Comparison of ENCODE assay signal across 20 mouse cellular contexts in genomic region chr13:91416698-91417097, GRCm38 (mm10).
"Had no signal": no experiment of that assay in that cellular context is flagged by ENCODE, and none has a peak within 500 bp of the region (broad histone marks: within the 10 kb centered on the region; RNA-seq: fewer than 3 reads in every experiment).

No protein-coding gene starts in this region.

- H3K27ac ChIP-seq: limb, embryonic 10.5 days; limb, embryonic 13.5 days; lung, embryonic 15.5 days; neural tube, embryonic 12.5 days; neural tube, embryonic 15.5 days; stomach, embryonic 15.5 days had no signal

- H3K9ac ChIP-seq: limb, embryonic 13.5 days; lung, embryonic 15.5 days; neural tube, embryonic 12.5 days; neural tube, embryonic 15.5 days; stomach, embryonic 15.5 days had no signal

- H3K4me3 ChIP-seq: limb, embryonic 10.5 days; limb, embryonic 13.5 days; lung, embryonic 15.5 days; neural tube, embryonic 12.5 days; neural tube, embryonic 15.5 days; stomach, embryonic 15.5 days had no signal

- H3K9me3 ChIP-seq: limb, embryonic 10.5 days; limb, embryonic 13.5 days; lung, embryonic 15.5 days; neural tube, embryonic 12.5 days; neural tube, embryonic 15.5 days; stomach, embryonic 15.5 days had no signal

- H3K4me1 ChIP-seq: neural tube, embryonic 12.5 days had no signal

- H3K36me3 ChIP-seq: limb, embryonic 10.5 days; limb, embryonic 13.5 days; lung, embryonic 15.5 days; neural tube, embryonic 12.5 days; neural tube, embryonic 15.5 days; stomach, embryonic 15.5 days had no signal

- DNase-seq: kidney, adult 18-20 months; kidney, postnatal 14 days; kidney, postnatal 4 days; lung, adult 18-20 months; lung, postnatal 10 days; lung, postnatal 36 days; midbrain, embryonic 14.5 days; right cerebral cortex, adult 18-20 months; right cerebral cortex, postnatal 25 days; spleen, adult 18-20 months; thymus, adult 18-20 months; thymus, postnatal 36 days had no signal

- ATAC-seq: inflammation-experienced regulatory T-cells, adult 6 months; intestine, embryonic 16.5 days had no signal

- H3K4me2 ChIP-seq: limb, embryonic 13.5 days; lung, embryonic 15.5 days; neural tube, embryonic 12.5 days; neural tube, embryonic 15.5 days; stomach, embryonic 15.5 days had no signal

- H3K27me3 ChIP-seq: limb, embryonic 13.5 days; lung, embryonic 15.5 days; neural tube, embryonic 12.5 days; neural tube, embryonic 15.5 days; stomach, embryonic 15.5 days had no signal
